ENCODE assay signal across 9 mouse cellular contexts in genomic region chr11:117484198-117484597, GRCm38 (mm10). TPM values are rescaled to one million over a fixed set of nuclear protein-coding genes. Genes with fewer than 3 reads are reported as not detected.
DNase-seq lines count a peak whose midpoint lies in the region; ATAC-seq and TF ChIP-seq lines count a peak whose summit lies in the region.
"Had no signal": no experiment of that assay in that cellular context is flagged by ENCODE, and none has a peak within 500 bp of the region (broad histone marks: within the 10 kb centered on the region; RNA-seq: fewer than 3 reads in every experiment).

Gene Gm11733 (plus strand): TSS chr11:117484368.

- peak within 1 kb of the TSS; percentile 52 for H3K4me2 ChIP-seq in hindbrain, embryonic 15.5 days
- peak within 1 kb of the TSS; percentile 62 for H3K4me2 ChIP-seq in limb, embryonic 14.5 days (replicated peaks; ENCODE audit: low read depth, low read length, severe bottlenecking)

- no peak for TF ChIP-seq POLR2A in limb, embryonic 14.5 days (IDR thresholded peaks at IDR 0.05; ENCODE audit: borderline replicate concordance, extremely low read depth, insufficient read depth, insufficient read length)

- peak within 1 kb of the TSS; percentile 88 for H3K27ac ChIP-seq in hindbrain, embryonic 15.5 days (replicated peaks)
- peak within 1 kb of the TSS; percentile 58; the same call in 1 of the 2 replicates for H3K27ac ChIP-seq in limb, embryonic 14.5 days (replicated peaks; ENCODE audit: low read depth, low read length)

- H3K27me3 ChIP-seq in hindbrain, embryonic 15.5 days = 0 out of 2 replicates have a peak, but pooled peaks cover 5% of the 10 kb centered on the region
- H3K27me3 ChIP-seq in limb, embryonic 14.5 days (ENCODE audit: control insufficient read depth, insufficient read depth, low read length) = no peaks in the 10 kb centered on the region

- ATAC-seq in hindbrain, embryonic 15.5 days (ENCODE audit: low FRiP score, low read depth) = peak; percentile 63; the same call in 1 of the 2 replicates
- ATAC-seq in limb, embryonic 14.5 days (ENCODE audit: low FRiP score, low read depth) = no peak

- DNase-seq in layer of hippocampus, adult 11-12 months (ENCODE audit: low spot score) = peak; percentile 69
- DNase-seq in layer of hippocampus, adult 9-10 months (ENCODE audit: low spot score) = no peak
- peak; percentile 66 to 75 for DNase-seq in cerebellum, postnatal 36 days
- no peak for DNase-seq in limb, embryonic 14.5 days (ENCODE audit: low spot score)
- DNase-seq in right cerebral cortex, postnatal 25 days = peak; percentile 81
- no peak for DNase-seq in thymus, postnatal 0 days (ENCODE audit: low spot score)
- no peak for DNase-seq in gastrocnemius, postnatal 10 days

- H3K4me1 ChIP-seq in hindbrain, embryonic 15.5 days (replicated peaks) = peaks cover 56% of the 10 kb centered on the region
- H3K4me1 ChIP-seq in limb, embryonic 14.5 days (ENCODE audit: control insufficient read depth, insufficient read depth, low read length) = peaks cover 26% of the 10 kb centered on the region

- no peaks in the 10 kb centered on the region for H3K36me3 ChIP-seq in hindbrain, embryonic 15.5 days
- H3K36me3 ChIP-seq in limb, embryonic 14.5 days (ENCODE audit: control insufficient read depth, insufficient read depth, low read length) = no peaks in the 10 kb centered on the region

- no peak within 1 kb of the TSS for H3K9ac ChIP-seq in hindbrain, embryonic 15.5 days
- peak within 1 kb of the TSS; percentile 36; the same call in 1 of the 2 replicates for H3K9ac ChIP-seq in limb, embryonic 14.5 days (ENCODE audit: low read depth, low read length, severe bottlenecking)

- H3K4me3 ChIP-seq in hindbrain, embryonic 15.5 days = no peak within 1 kb of the TSS; the same call in 1 of the 2 replicates
- 0 out of 2 replicates have a peak within 1 kb of the TSS, but pooled peaks have one; percentile 18 for H3K4me3 ChIP-seq in limb, embryonic 14.5 days (replicated peaks; ENCODE audit: low read length)

- H3K9me3 ChIP-seq in hindbrain, embryonic 15.5 days = no peaks in the 10 kb centered on the region
- H3K9me3 ChIP-seq in limb, embryonic 14.5 days (ENCODE audit: control insufficient read depth, low read length) = no peaks in the 10 kb centered on the region

- 11% methylated on average over 12 of the region's 12 CpGs for whole genome bisulfite sequencing in hindbrain, embryonic 15.5 days
- 37% methylated on average over 12 of the region's 12 CpGs for WGBS in limb, embryonic 14.5 days

RNA-seq across cellular contexts. Expression of gene Gm11733, which starts in this region (rescaled TPM):
- not detected in 2 replicates for polyA plus RNA-seq in hindbrain, embryonic 15.5 days (2015; fragmentation: Nextera tagmentation; extraction: Ambion mirVana)
- not detected in 2 replicates for polyA plus RNA-seq in limb, embryonic 14.5 days (2012; rRNA removed)
- 0.08 TPM in 1 of 2 replicates, not detected in the other for polyA plus RNA-seq in limb, embryonic 14.5 days (2014; fragmentation: Nextera tagmentation; extraction: Ambion mirVana)
- not detected in 2 replicates for polyA plus RNA-seq in thymus, postnatal 0 days (2015; fragmentation: Nextera tagmentation; extraction: Ambion mirVana)
- total RNA-seq in gastrocnemius, postnatal 10 days (2021) = not detected
- total RNA-seq: neutrophil, adult 5-6 weeks had no signal

Comparison
In these comparisons a context has a peak if more than half of its experiments do, and no peak if none do; other contexts are left out.
1. DNase-seq: peak in layer of hippocampus, adult 11-12 months (single experiment), cerebellum, postnatal 36 days (2 of 2) and right cerebral cortex, postnatal 25 days (single experiment); none in layer of hippocampus, adult 9-10 months (single experiment), limb, embryonic 14.5 days (single experiment), thymus, postnatal 0 days (single experiment) and gastrocnemius, postnatal 10 days (single experiment).
2. Peak in ATAC-seq, H3K27ac ChIP-seq and H3K4me2 ChIP-seq in hindbrain, embryonic 15.5 days; RNA of the gene not detected or under 1 TPM.